Mouse (Mus musculus) CH12.LX (cell line): ENCODE data around the gene Zfp423.

Experiments used
- BHLHE40 ChIP-seq: IDR thresholded peaks from 2 replicates; pipeline ENCODE4 v1.6.1; 2011; ENCODE audit warnings: mild to moderate bottlenecking, low read depth, low read length, improper control_type of control experiment
- CHD2 ChIP-seq: IDR thresholded peaks from 2 replicates; pipeline ENCODE4 v1.6.1; 2011; ENCODE audit warnings: low read length, improper control_type of control experiment
- CTCF ChIP-seq, 2 experiments: IDR thresholded peaks in 1 of 2; conservative IDR thresholded peaks in 1 of 2; 2 replicates each; pipeline ENCODE4 v1.5.1; 2011 to 2012; ENCODE audit warnings: low read depth in 2 of 2, low read length in 2 of 2, improper control_type of control experiment in 1 of 2, inconsistent platforms in 1 of 2, mild to moderate bottlenecking in 1 of 2, moderate library complexity in 1 of 2
- E2F4 ChIP-seq: IDR thresholded peaks from 2 replicates; pipeline ENCODE4 v1.6.1; 2011; ENCODE audit warnings: low read depth, low read length, improper control_type of control experiment; ENCODE audit not compliant: insufficient replicate concordance
- EP300 ChIP-seq: IDR thresholded peaks from 2 replicates; pipeline ENCODE4 v1.6.1; 2011; ENCODE audit warnings: low read length, improper control_type of control experiment
- GABPA ChIP-seq: IDR thresholded peaks from 2 replicates; pipeline ENCODE4 v1.6.1; 2012; ENCODE audit warnings: low read depth, low read length, improper control_type of control experiment, inconsistent platforms; ENCODE audit not compliant: insufficient replicate concordance
- JUN ChIP-seq: IDR thresholded peaks from 2 replicates; pipeline ENCODE4 v1.6.1; 2011; ENCODE audit warnings: low read depth, mild to moderate bottlenecking, low read length, improper control_type of control experiment, moderate library complexity; ENCODE audit not compliant: insufficient read depth
- JUND ChIP-seq: conservative IDR thresholded peaks from 2 replicates; pipeline ENCODE4 v1.6.1; 2011; ENCODE audit warnings: low read depth, low read length, improper control_type of control experiment
- MAFK ChIP-seq: IDR thresholded peaks from 2 replicates; pipeline ENCODE4 v1.6.1; 2011; ENCODE audit warnings: low read length, improper control_type of control experiment; ENCODE audit not compliant: insufficient replicate concordance
- POLR2A ChIP-seq: IDR thresholded peaks from 2 replicates; pipeline ENCODE4 v1.6.1; 2011; ENCODE audit warnings: low read depth, mild to moderate bottlenecking, improper control_type of control experiment, low read length
- SIN3A ChIP-seq: IDR thresholded peaks from 2 replicates; pipeline ENCODE4 v1.6.1; 2012; ENCODE audit warnings: low read length, improper control_type of control experiment, inconsistent platforms
- TCF12 ChIP-seq: IDR thresholded peaks from 2 replicates; pipeline ENCODE4 v1.6.1; 2014; ENCODE audit warnings: low read depth, mild to moderate bottlenecking, inconsistent platforms, low read length, improper control_type of control experiment
- USF1 ChIP-seq: IDR thresholded peaks from 2 replicates; pipeline ENCODE4 v1.6.1; 2014; ENCODE audit warnings: low read depth, mild to moderate bottlenecking, inconsistent platforms, low read length, improper control_type of control experiment
- ZC3H11A ChIP-seq: IDR thresholded peaks from 2 replicates; pipeline ENCODE4 v1.6.1; 2012; ENCODE audit warnings: low read depth, mild to moderate bottlenecking, inconsistent platforms, low read length, improper control_type of control experiment

DNA sequence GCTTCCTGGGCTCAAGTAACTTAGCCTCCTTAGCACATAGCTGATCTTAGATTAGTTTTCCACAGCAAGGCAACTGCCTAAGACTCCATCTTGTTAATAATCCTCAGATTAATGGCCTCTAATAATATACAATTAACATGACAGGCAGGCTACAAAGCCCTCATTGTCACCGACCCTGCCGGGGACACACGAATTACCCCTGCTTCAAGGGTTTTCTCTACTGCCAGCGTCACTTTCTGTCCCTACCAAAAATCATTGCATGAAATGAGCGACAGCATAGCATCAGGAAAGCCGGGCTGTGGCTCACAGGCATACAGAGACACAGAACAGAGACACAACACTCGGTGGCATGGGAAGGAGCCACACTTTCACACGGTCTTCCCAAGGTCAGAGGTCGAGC lies 262.3 kb downstream of the Zfp423 start:
- TF ChIP-seq BHLHE40 (no peak), POLR2A (no peak), E2F4 (no peak), CTCF (conservative IDR thresholded peaks at IDR 0.05 in 1 of 2, IDR thresholded peaks at IDR 0.05 in 1 of 2; ENCODE audit: low read depth in 2 of 2, low read length in 2 of 2) (no peak), TCF12 (no peak), USF1 (no peak), SIN3A (no peak), JUN (no peak), ZC3H11A (no peak), MAFK (no peak), JUND (no peak), EP300 (no peak), CHD2 (no peak), GABPA (no peak)
